Mouse (Mus musculus) embryonic facial prominence, embryonic 14.5 days (tissue): Measurements from ENCODE around the gene Mesp1. TPM values are rescaled to one million over a fixed set of nuclear protein-coding genes. Genes with fewer than 3 reads are reported as not detected.
A peak's percentile ranks its signal among the peaks of the same experiment; 100 is the strongest.

ENCODE experiments used
- ATAC-seq: fragments of 200-750 bp; cut with Nextera tagmentation; 2 replicates; pipeline ENCODE4 v1.8.0; 2017; ENCODE audit warnings: low read depth, moderate number of reproducible peaks, moderate TSS enrichment
- DNase-seq: peaks from one replicate; pipeline ENCODE4 v3.0.0-alpha.2; 2015; ENCODE audit warnings: low spot score
- H3K27ac ChIP-seq: fragments of 300-500 bp; sonication (generic); replicated peaks from 2 replicates; pipeline ENCODE4 v1.5.1; 2014; ENCODE audit warnings: low read depth, mild to moderate bottlenecking, low read length, moderate library complexity
- H3K27me3 ChIP-seq: fragments of 300-500 bp; sonication (generic); replicated peaks from 2 replicates; pipeline ENCODE4 v1.6.1; 2014; ENCODE audit warnings: low read length; ENCODE audit not compliant: control insufficient read depth, insufficient read depth
- H3K36me3 ChIP-seq: fragments of 300-500 bp; sonication (generic); 2 replicates; pipeline ENCODE4 v1.6.1; 2014; ENCODE audit warnings: low read length, mixed read lengths; ENCODE audit not compliant: control insufficient read depth, insufficient read depth
- H3K4me1 ChIP-seq: fragments of 300-500 bp; sonication (generic); 2 replicates; pipeline ENCODE4 v1.6.1; 2014; ENCODE audit warnings: antibody characterized with exemption, low read length; ENCODE audit not compliant: control insufficient read depth, insufficient read depth
- H3K4me2 ChIP-seq: fragments of 300-500 bp; sonication (generic); 2 replicates; pipeline ENCODE4 v1.6.1; 2014; ENCODE audit warnings: low read depth, mild to moderate bottlenecking, low read length, moderate library complexity, mixed read lengths
- H3K4me3 ChIP-seq: fragments of 300-500 bp; sonication (generic); 2 replicates; pipeline ENCODE4 v1.5.1; 2014; ENCODE audit warnings: low read depth, mild to moderate bottlenecking, low read length
- H3K9ac ChIP-seq: fragments of 300-500 bp; sonication (generic); 2 replicates; pipeline ENCODE4 v1.6.1; 2014; ENCODE audit warnings: low read depth, mild to moderate bottlenecking, low read length, moderate library complexity, mixed read lengths
- H3K9me3 ChIP-seq: fragments of 300-500 bp; sonication (generic); 2 replicates; pipeline ENCODE4 v1.6.1; 2016; ENCODE audit warnings: low read length; ENCODE audit not compliant: control insufficient read depth
- WGBS: fragments of 180-500 bp; shearing (Covaris S2); extraction: QIAGEN DNeasy Blood & Tissue Kit; methylation state at CpG from one replicate; pipeline ENCODE4 v1.1.7; 2014; 5-methylcytosine and 5-hydroxymethylcytosine counted together
- polyA plus RNA-seq: library from polyadenylated mRNA; unstranded; fragments of >200 nt; fragmentation: Nextera tagmentation; extraction: Ambion mirVana; gene quantifications from 2 replicates; pipeline ENCODE4 v1.2.1, GENCODE M21; 2014

Gene Mesp1
- 0.21 and 0.35 TPM in 2 replicates for polyA plus RNA-seq

DNA sequence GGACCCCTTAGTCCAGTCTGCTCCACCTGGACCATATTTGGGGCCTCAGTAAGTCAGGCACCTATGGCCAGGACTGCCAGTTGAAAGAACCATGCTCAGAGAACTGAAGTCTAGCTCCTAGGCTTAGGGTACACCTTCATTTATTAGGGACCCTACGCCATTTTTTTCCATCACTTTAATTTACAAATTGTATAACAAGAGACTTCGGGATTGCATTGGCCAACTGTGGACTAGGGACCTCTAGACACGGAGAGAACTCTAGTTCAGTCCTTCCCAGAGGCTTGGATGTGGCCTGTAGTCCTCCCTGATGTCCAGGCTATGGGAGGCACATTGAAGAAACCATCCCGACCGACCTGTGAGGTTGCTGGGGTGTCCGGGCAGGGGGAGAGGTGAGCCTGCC is at the start of gene Mesp1:
Gene Mesp1 (minus strand): TSS at position 101 of the 400 bp plus-strand sequence.
- H3K27ac ChIP-seq, result no peak within 1 kb of the TSS
- DNase-seq (no peak), ATAC-seq (no peak)
- H3K9ac ChIP-seq, result peak within 1 kb of the TSS; percentile 65
- no peaks in the 10 kb centered on the region for H3K36me3 ChIP-seq
- H3K4me2 ChIP-seq, result peak within 1 kb of the TSS; percentile 89
- peaks cover 39% of the 10 kb centered on the region for H3K27me3 ChIP-seq
- H3K4me1 ChIP-seq, result peaks cover 6% of the 10 kb centered on the region; the same call in 1 of the 2 replicates
- 72% methylated on average over 6 of the region's 6 CpGs for WGBS
- H3K9me3 ChIP-seq, result no peaks in the 10 kb centered on the region
- peak within 1 kb of the TSS; percentile 47 for H3K4me3 ChIP-seq

GRCm38 (mm10) chr7:79842163-79842562 is 48.6 kb upstream of the Mesp1 start:
- peaks cover 15% of the 10 kb centered on the region for H3K4me1 ChIP-seq
- H3K4me2 ChIP-seq, result no peak overlapping the region
- no peak overlapping the region for H3K4me3 ChIP-seq
- no peak overlapping the region for H3K27ac ChIP-seq
- no peak overlapping the region for H3K9ac ChIP-seq
- H3K36me3 ChIP-seq, result 0 out of 2 replicates have a peak, but pooled peaks cover 18% of the 10 kb centered on the region
- no peaks in the 10 kb centered on the region for H3K9me3 ChIP-seq
- WGBS, result 64% methylated on average over 7 of the region's 7 CpGs
- DNase-seq, result no peak
- H3K27me3 ChIP-seq, result no peaks in the 10 kb centered on the region
- ATAC-seq, result no peak

- WGBS, result 58% methylated on average over 2 of the region's 2 CpGs
- Histone ChIP-seq H3K27ac (no peak overlapping the region), H3K9ac (no peak overlapping the region), H3K4me1 (no peaks in the 10 kb centered on the region; the same call in 1 of the 2 replicates), H3K9me3 (no peaks in the 10 kb centered on the region), H3K36me3 (0 out of 2 replicates have a peak, but pooled peaks cover 30% of the 10 kb centered on the region), H3K4me2 (no peak overlapping the region), H3K4me3 (no peak overlapping the region), H3K27me3 (no peaks in the 10 kb centered on the region)
- ATAC-seq (no peak), DNase-seq (no peak)
Measured at GRCm38 (mm10) chr7:79837247-79837646, 43.7 kb upstream of the Mesp1 start.

- Histone ChIP-seq H3K4me3 (no peak overlapping the region), H3K36me3 (0 out of 2 replicates have a peak, but pooled peaks cover 17% of the 10 kb centered on the region), H3K27ac (no peak overlapping the region), H3K9me3 (no peaks in the 10 kb centered on the region), H3K27me3 (no peaks in the 10 kb centered on the region), H3K4me2 (no peak overlapping the region), H3K9ac (no peak overlapping the region), H3K4me1 (no peaks in the 10 kb centered on the region; the same call in 1 of the 2 replicates)
- DNase-seq, result no peak
- 98% methylated on average over 6 of the region's 6 CpGs for WGBS
- ATAC-seq, result no peak
Measured at GRCm38 (mm10) chr7:79835196-79835595, 41.6 kb upstream of the Mesp1 start.

DNA sequence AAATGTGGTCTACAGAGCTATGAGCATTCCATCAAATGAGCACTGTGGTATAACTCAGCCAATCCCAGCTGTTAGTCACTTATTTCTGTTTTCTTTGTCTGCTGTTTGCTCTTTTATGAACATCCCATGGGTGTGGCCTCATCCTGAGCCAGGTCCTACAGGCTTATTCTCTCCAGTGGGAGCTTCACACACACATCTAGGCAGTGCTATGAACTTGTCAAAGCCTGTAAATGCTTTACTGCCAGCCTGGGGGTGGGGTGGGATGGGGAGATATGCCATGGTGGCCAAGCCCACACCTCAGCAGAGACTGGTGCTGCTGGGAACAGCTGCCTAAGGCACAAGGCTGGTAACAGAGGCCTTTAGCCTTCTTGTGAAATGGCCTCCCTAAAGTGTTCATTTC is 39.4 kb upstream of the Mesp1 start:
- DNase-seq (no peak), ATAC-seq (0 out of 2 replicates have a peak, but pooled peaks have one; percentile 6)
- no peaks in the 10 kb centered on the region for H3K9me3 ChIP-seq
- no peak overlapping the region for H3K4me2 ChIP-seq
- H3K9ac ChIP-seq, result no peak overlapping the region
- 0 out of 2 replicates have a peak, but pooled peaks cover 15% of the 10 kb centered on the region for H3K36me3 ChIP-seq
- no peak overlapping the region for H3K27ac ChIP-seq
- no peak overlapping the region for H3K4me3 ChIP-seq
- H3K27me3 ChIP-seq, result no peaks in the 10 kb centered on the region
- no peaks in the 10 kb centered on the region; the same call in 1 of the 2 replicates for H3K4me1 ChIP-seq

DNA sequence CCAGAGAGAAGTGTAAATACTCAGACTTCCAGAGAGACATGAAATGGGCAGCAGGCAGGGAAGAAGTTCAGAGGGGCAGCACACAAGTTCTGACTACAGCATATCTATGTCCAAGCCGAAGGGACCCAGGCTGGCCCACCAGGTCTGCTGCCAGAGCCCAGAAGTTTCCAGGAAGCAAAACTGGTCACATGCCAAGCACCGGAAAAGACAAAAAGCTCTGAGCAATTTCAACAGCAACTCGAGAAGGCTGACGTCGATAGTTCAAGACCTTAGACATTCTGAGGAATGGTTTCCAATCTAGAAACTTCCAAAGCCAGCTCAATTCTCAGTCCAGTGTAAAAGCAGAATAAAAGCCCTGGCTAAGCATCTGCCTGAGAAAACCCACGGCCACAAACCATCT is 38.0 kb upstream of the Mesp1 start:
- no peak for ATAC-seq
- H3K27me3 ChIP-seq, result no peaks in the 10 kb centered on the region
- H3K36me3 ChIP-seq, result 0 out of 2 replicates have a peak, but pooled peaks cover 20% of the 10 kb centered on the region
- H3K4me3 ChIP-seq, result no peak overlapping the region
- H3K9ac ChIP-seq, result no peak overlapping the region
- H3K9me3 ChIP-seq, result no peaks in the 10 kb centered on the region
- peak; percentile 63 for DNase-seq
- H3K4me1 ChIP-seq, result no peaks in the 10 kb centered on the region; the same call in 1 of the 2 replicates
- H3K4me2 ChIP-seq, result no peak overlapping the region
- H3K27ac ChIP-seq, result peak overlapping the region; percentile 72
- 65% methylated on average over 6 of the region's 6 CpGs for WGBS

GRCm38 (mm10) chr7:79831145-79831544 is 37.6 kb upstream of the Mesp1 start:
- peak; percentile 30 for DNase-seq
- Histone ChIP-seq H3K27ac (peak overlapping the region; percentile 72; the same call in 1 of the 2 replicates), H3K4me2 (no peak overlapping the region), H3K36me3 (0 out of 2 replicates have a peak, but pooled peaks cover 22% of the 10 kb centered on the region), H3K9me3 (no peaks in the 10 kb centered on the region), H3K4me1 (no peaks in the 10 kb centered on the region; the same call in 1 of the 2 replicates), H3K27me3 (no peaks in the 10 kb centered on the region), H3K4me3 (no peak overlapping the region), H3K9ac (no peak overlapping the region)
- WGBS, result 70% methylated on average over 6 of the region's 6 CpGs
- 0 out of 2 replicates have a peak, but pooled peaks have one; percentile 18 for ATAC-seq

DNA sequence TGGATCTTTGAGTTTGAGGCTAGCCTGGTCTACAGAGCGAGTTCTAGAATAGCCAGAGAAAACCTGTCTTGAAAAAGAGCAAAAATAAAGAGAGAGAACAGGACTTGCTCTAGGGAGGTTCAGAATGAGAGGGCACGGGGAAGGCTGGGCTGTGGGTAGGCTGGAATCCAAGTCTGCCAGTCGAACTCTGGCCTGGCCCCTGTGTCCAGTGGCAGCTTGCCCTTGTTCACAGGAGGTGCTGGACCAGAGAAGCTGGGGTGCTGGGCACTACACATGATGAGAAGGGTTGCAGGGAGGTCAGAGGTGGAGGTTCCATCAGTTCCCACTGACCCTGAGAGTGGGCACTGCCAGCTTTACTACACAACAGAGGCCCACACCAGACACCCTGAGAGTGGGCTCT is 34.8 kb upstream of the Mesp1 start:
- no peaks in the 10 kb centered on the region; the same call in 1 of the 2 replicates for H3K4me1 ChIP-seq
- no peak for DNase-seq
- H3K27ac ChIP-seq, result no peak overlapping the region
- peaks cover 33% of the 10 kb centered on the region; the same call in 1 of the 2 replicates for H3K36me3 ChIP-seq
- no peak for ATAC-seq
- no peaks in the 10 kb centered on the region for H3K27me3 ChIP-seq
- no peak overlapping the region for H3K9ac ChIP-seq
- WGBS, result 82% methylated on average over 2 of the region's 3 CpGs
- H3K4me3 ChIP-seq, result no peak overlapping the region
- no peak overlapping the region for H3K4me2 ChIP-seq
- peaks cover 8% of the 10 kb centered on the region; the same call in 1 of the 2 replicates for H3K9me3 ChIP-seq
